Mouse (Mus musculus) liver, postnatal 0 days (tissue): Measurements from ENCODE around the gene Fam228a.
A peak's percentile ranks its signal among the peaks of the same experiment; 100 is the strongest.

Experiments used
- CTCF ChIP-seq: sonication (generic); IDR thresholded peaks from 2 replicates; pipeline ENCODE4 v1.5.1; 2016; ENCODE audit warnings: antibody characterized with exemption, low read depth
- EP300 ChIP-seq: IDR thresholded peaks from 2 replicates; pipeline ENCODE4 v1.6.1; 2016; ENCODE audit warnings: antibody characterized with exemption, low read depth, mild to moderate bottlenecking

DNA sequence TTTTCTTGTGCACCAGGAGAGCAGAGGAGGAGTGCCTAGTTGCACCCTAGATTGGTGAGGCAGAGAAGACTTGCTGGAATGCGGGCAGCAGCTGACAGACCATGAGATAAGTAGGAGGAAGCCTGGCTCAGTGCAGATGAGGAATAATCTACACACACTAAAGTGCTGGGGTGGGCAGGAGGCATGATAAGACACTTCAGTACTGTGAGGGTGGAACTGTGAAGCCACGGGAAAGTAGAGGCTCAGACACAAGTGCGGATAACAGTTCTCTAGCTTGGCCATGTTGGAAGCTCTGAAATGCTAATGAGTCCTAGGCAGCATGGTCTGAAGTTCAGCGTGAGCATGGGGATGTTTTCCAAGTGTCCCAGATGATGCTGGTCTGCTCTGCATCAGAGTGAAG is 58.3 kb downstream of the Fam228a start:
- TF ChIP-seq EP300 = peak; percentile 95
- no peak for TF ChIP-seq CTCF
